Mouse (Mus musculus) embryonic facial prominence, embryonic 12.5 days (tissue): Measurements from ENCODE around the gene Slc35e2. TPM values are rescaled to one million over a fixed set of nuclear protein-coding genes. Genes with fewer than 3 reads are reported as not detected.

Source experiments
- ATAC-seq: fragments of 200-750 bp; cut with Nextera tagmentation; 2 replicates; pipeline ENCODE4 v1.8.0; 2017; ENCODE audit not compliant: insufficient number of reproducible peaks, insufficient read depth, low FRiP score, low TSS enrichment
- H3K27ac ChIP-seq: fragments of 300-500 bp; sonication (generic); 2 replicates; pipeline ENCODE4 v1.5.1; 2016; ENCODE audit warnings: mild to moderate bottlenecking
- H3K27me3 ChIP-seq: fragments of 300-500 bp; sonication (generic); 2 replicates; pipeline ENCODE4 v1.6.1; 2016; ENCODE audit warnings: mild to moderate bottlenecking, moderate library complexity
- H3K36me3 ChIP-seq: fragments of 300-500 bp; sonication (generic); 2 replicates; pipeline ENCODE4 v1.6.1; 2016; ENCODE audit warnings: mild to moderate bottlenecking
- H3K4me1 ChIP-seq: fragments of 300-500 bp; sonication (generic); 2 replicates; pipeline ENCODE4 v1.6.1; 2016
- H3K4me2 ChIP-seq: fragments of 300-500 bp; sonication (generic); replicated peaks from 2 replicates; pipeline ENCODE4 v1.6.1; 2016; ENCODE audit warnings: mild to moderate bottlenecking, moderate library complexity
- H3K4me3 ChIP-seq: fragments of 300-500 bp; sonication (generic); 2 replicates; pipeline ENCODE4 v1.5.1; 2016; ENCODE audit warnings: mild to moderate bottlenecking
- H3K9ac ChIP-seq: fragments of 300-500 bp; sonication (generic); 2 replicates; pipeline ENCODE4 v1.6.1; 2016; ENCODE audit warnings: mild to moderate bottlenecking, moderate library complexity
- H3K9me3 ChIP-seq: fragments of 300-500 bp; sonication (generic); 2 replicates; pipeline ENCODE4 v1.6.1; 2016; ENCODE audit warnings: mild to moderate bottlenecking, moderate library complexity
- WGBS: fragments of 180-500 bp; shearing (Covaris S2); methylation state at CpG from one replicate; pipeline ENCODE4 v1.1.7; 2016; 5-methylcytosine and 5-hydroxymethylcytosine counted together
- polyA plus RNA-seq: library from polyadenylated mRNA; unstranded; fragments of >200 nt; fragmentation: Nextera tagmentation; extraction: Ambion mirVana; gene quantifications from 2 replicates; pipeline ENCODE4 v1.2.1, GENCODE M21; 2016

Slc35e2 gene
- polyA plus RNA-seq = 11.4 and 12.5 TPM in 2 replicates

DNA sequence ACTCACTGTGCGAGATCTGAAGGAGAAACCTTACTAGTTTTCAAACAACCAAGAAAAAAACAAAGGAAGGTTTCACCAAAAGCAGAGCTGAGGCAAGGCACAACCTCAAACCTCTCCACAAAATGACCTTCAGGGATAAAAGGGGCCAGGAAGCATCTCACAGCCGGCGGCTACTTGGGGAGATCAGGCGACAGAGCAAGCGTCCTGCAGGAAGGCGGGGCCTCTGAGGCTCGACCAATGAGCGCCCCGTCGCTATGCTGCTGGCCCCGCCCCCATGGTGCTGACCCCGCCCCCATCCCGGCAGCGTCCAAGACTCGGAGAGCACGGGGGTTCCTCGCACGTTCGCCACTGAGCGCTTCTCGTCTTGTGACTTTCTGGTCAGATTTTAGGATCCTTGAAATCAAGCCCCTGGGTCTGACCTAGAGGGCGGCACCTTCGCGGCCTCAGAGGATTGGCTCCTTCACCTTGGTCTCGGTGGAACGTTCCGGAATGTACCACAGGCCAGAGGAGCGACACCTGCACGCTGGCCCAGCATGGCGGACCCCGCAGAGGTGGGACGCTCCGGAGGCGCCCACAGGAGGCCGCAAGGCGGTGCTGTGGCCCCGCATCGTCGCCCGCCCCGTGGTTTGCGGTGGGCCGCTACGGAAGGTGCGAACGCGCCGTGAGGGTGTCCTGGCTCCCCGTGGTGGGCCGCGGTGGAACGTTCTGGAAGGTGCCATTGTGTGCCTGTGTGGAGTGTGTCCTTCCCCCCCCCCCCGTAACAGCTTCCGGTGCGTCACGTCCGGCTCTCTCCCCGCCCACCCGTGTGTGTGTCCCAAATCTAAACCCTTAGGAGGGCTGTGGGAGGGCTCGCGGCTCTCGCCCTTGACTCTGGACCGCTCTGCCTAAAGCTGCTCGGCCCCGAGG is at the start of gene Slc35e2:
Gene Slc35e2 (plus strand): TSS at position 326 of the 906 bp plus-strand sequence.
- Histone ChIP-seq H3K4me1 (peaks cover 9% of the 10 kb centered on the region), H3K9ac (peak within 1 kb of the TSS; percentile 91), H3K4me3 (peak within 1 kb of the TSS; percentile 98), H3K9me3 (no peaks in the 10 kb centered on the region), H3K27ac (peak within 1 kb of the TSS; percentile 98), H3K27me3 (no peaks in the 10 kb centered on the region), H3K36me3 (0 out of 2 replicates have a peak, but pooled peaks cover 13% of the 10 kb centered on the region), H3K4me2 (peak within 1 kb of the TSS; percentile 86)
- 1% methylated on average over 64 of the region's 65 CpGs for WGBS
- ATAC-seq = peak; percentile 95

DNA sequence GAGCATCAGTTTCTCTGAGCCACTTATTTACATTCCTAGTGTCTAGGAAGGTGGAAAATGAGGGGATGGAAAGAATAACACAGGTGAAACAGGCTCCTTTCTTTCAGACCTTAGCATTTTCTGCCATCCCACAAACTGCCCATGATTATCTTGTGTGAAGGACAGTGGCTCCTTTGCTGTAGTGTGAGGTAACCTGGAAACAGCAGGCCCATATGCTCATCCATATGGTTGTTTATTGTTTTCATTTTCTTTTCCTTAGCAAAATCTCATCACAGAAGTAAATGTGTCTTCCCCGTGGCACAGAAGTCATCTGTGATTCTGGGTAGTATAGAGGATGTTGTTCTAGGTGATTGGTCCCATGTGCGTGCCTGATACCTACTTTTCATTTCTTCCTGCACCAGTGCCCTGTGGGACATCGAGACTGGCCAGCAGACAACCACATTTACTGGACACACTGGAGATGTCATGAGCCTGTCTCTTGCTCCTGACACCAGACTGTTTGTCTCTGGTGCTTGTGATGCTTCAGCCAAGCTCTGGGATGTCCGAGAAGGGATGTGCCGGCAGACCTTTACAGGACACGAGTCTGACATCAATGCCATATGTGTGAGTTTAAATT is 48.2 kb upstream of the Slc35e2 start:
- 86% methylated on average over 6 of the region's 6 CpGs for WGBS
- H3K4me2 ChIP-seq = no peak overlapping the region
- no peak overlapping the region for H3K4me3 ChIP-seq
- ATAC-seq = no peak
- H3K9me3 ChIP-seq = no peaks in the 10 kb centered on the region
- no peak overlapping the region for H3K9ac ChIP-seq
- no peaks in the 10 kb centered on the region for H3K4me1 ChIP-seq
- no peaks in the 10 kb centered on the region for H3K27me3 ChIP-seq
- H3K27ac ChIP-seq = no peak overlapping the region
- H3K36me3 ChIP-seq = peaks cover 86% of the 10 kb centered on the region

DNA sequence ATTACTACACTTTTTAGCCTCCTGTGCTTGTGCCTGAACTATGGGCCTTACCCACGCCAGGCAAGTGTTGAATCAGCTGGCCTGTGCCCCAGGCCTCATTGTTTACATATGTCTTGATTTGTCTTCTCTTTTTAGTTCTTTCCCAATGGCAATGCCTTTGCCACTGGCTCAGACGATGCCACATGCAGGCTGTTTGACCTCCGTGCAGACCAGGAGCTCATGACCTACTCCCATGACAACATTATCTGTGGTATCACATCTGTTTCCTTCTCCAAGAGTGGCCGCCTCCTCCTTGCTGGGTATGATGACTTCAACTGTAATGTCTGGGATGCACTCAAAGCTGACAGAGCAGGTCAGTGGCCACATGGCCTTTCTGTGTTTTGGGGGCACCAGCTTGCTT is 46.3 kb upstream of the Slc35e2 start:
- Histone ChIP-seq H3K27ac (no peak overlapping the region), H3K36me3 (peaks cover 92% of the 10 kb centered on the region), H3K27me3 (no peaks in the 10 kb centered on the region), H3K4me1 (no peaks in the 10 kb centered on the region), H3K9me3 (no peaks in the 10 kb centered on the region), H3K4me2 (no peak overlapping the region), H3K4me3 (no peak overlapping the region), H3K9ac (no peak overlapping the region)
- WGBS = 71% methylated on average over 4 of the region's 4 CpGs
- no peak for ATAC-seq

DNA sequence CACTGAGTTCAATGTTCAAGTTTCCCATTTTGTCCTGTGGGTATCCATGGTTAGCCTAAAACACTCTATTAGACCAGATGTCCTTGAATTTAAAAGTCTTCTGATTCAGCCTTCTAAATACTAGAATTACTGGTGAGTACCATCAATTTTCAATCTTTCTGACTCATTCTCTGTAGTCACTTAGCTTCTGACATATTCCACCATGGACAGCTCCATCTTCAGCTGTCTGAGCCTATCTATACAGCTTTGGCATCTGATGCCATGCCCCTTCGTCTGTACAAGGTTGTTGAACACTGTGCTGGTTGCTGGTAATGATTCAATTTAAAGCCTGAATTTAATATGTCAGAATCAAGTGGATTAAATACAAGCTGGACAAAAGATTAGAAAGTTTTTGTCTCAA is 45.8 kb upstream of the Slc35e2 start:
- no peaks in the 10 kb centered on the region for H3K9me3 ChIP-seq
- no peaks in the 10 kb centered on the region for H3K4me1 ChIP-seq
- H3K9ac ChIP-seq = no peak overlapping the region
- ATAC-seq = no peak
- H3K27ac ChIP-seq = no peak overlapping the region
- no peak overlapping the region for H3K4me3 ChIP-seq
- no peaks in the 10 kb centered on the region for H3K27me3 ChIP-seq
- H3K36me3 ChIP-seq = peaks cover 94% of the 10 kb centered on the region
- WGBS = 70% methylated on average over 1 of the region's 1 CpGs
- H3K4me2 ChIP-seq = no peak overlapping the region

DNA sequence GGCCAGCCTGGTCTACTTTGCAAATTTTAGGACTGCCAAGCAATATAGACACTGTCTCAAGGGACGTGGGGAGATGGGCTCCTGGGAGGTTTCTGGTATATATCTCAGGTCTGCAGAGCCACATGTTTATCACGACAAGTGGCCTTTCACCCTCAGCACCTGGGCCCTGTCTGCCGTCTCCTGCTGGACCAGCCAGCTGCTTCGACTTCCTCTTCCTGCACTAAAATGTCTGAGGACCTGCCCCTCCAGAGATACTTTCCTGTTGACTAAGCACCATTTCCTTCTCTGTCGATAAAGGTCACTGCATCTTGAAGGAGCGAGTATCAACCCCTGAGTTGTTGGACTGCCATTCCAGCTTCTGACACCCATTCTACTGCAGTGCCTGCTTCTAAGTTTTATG is 41.8 kb upstream of the Slc35e2 start:
- Histone ChIP-seq H3K36me3 (peaks cover 63% of the 10 kb centered on the region), H3K4me3 (no peak overlapping the region), H3K9me3 (no peaks in the 10 kb centered on the region), H3K27me3 (no peaks in the 10 kb centered on the region), H3K27ac (no peak overlapping the region), H3K4me2 (no peak overlapping the region), H3K9ac (no peak overlapping the region), H3K4me1 (peaks cover 20% of the 10 kb centered on the region)
- ATAC-seq = no peak
- 77% methylated on average over 6 of the region's 6 CpGs for WGBS

DNA sequence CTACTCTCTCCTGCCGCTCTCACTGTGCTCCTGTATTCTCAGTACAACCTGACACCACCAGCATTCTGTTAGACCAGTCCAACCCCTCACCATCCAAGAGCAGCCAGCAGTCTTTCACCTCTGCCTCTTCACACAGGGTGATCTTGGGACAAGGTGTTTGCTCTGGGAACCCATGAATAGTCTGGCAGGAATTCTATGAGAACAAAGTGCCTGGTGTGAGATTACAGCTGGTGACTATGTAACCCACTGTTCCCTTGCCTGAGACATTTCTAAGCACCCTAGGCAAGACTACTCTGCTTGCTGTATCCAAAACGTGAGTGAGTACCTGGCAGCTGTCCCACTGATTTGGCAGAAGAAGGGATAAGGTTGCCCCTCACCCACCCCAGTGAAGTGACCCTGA is 40.3 kb upstream of the Slc35e2 start:
- H3K36me3 ChIP-seq = peaks cover 48% of the 10 kb centered on the region
- H3K9ac ChIP-seq = no peak overlapping the region
- H3K4me2 ChIP-seq = no peak overlapping the region
- no peaks in the 10 kb centered on the region for H3K27me3 ChIP-seq
- 62% methylated on average over 2 of the region's 2 CpGs for WGBS
- no peak for ATAC-seq
- H3K27ac ChIP-seq = no peak overlapping the region
- H3K4me1 ChIP-seq = peaks cover 31% of the 10 kb centered on the region
- H3K4me3 ChIP-seq = no peak overlapping the region
- H3K9me3 ChIP-seq = no peaks in the 10 kb centered on the region

DNA sequence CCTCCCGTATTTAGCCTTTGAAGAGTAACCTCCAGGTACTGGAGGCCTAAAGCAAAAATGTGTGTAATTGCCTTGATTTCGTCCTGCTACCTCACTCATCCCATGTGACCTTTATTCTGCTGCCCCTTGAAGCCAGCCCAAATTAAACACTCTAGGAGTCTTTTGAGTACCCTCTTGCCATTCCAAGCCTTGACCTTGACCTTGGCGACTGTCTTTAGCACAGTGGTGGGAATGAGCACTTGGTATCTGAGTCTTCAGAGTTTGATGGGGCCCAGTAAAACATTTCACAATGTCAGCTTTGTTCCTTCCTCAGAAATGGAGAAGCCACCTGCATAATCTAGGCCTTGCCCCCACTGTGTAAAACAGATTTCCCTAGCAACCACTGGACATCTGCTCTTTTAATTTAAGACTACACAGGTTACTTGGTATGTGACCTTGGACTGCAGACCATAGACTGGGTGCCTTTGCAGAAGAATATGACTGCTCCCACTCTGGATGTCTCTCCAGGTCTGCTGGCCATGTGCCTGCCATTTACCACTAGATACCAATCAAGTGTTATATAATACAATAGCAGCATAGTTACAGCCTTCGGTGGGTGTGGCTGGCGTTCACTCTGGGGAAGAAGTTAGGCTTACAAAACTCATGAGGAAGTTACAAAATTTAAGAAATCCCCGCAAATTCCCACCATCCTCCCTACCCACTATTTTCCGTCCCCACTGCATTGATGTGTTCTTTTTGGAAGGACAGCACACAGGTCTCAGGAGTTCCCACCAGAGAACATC is 39.4 kb upstream of the Slc35e2 start, which contains the start of gene Nadk:
Gene Nadk (plus strand): TSS at position 718 of the 782 bp plus-strand sequence.
- no peak for ATAC-seq
- peak within 1 kb of the TSS; percentile 52 for H3K9ac ChIP-seq
- H3K4me1 ChIP-seq = peaks cover 35% of the 10 kb centered on the region
- H3K27me3 ChIP-seq = no peaks in the 10 kb centered on the region
- peak within 1 kb of the TSS; percentile 81 for H3K4me2 ChIP-seq
- peaks cover 39% of the 10 kb centered on the region for H3K36me3 ChIP-seq
- peak within 1 kb of the TSS; percentile 90 for H3K27ac ChIP-seq
- no peaks in the 10 kb centered on the region for H3K9me3 ChIP-seq
- peak within 1 kb of the TSS; percentile 89 for H3K4me3 ChIP-seq
- 67% methylated on average over 7 of the region's 7 CpGs for WGBS

DNA sequence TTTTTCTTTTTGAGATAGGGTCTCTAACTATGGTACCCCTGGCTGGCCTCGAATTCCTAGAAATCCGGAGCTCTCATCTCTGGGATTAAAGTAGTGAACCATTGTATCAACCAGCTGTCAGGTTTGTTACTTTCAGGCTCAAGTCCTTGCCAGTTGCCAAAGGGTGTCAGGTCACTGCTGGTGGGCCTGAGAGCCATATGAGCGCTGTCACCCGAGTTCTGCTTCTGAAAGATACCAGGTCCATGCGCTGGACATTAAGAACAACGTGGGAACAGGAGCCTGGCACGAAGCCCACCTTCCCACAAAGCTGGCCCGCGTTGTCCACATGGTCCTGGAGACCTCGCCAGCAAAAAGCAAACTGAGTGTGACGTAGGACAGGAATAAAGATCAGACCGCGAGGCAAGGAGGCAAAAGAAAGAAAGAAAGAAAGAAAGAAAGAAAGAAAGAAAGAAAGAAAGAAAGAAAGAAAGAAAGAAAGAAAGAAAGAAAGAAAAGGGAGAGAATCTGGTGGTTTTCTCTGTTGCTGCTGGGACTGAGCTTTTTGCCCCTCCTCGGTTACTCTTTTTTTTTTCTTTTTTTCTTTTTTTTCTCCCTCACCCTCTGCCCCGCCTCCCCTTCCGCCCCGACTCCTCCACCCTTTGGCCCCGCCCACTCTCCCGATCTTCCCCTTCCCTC is 38.4 kb upstream of the Slc35e2 start:
- Histone ChIP-seq H3K36me3 (peaks cover 33% of the 10 kb centered on the region), H3K27ac (peak overlapping the region; percentile 90), H3K9me3 (no peaks in the 10 kb centered on the region), H3K4me1 (peaks cover 35% of the 10 kb centered on the region), H3K27me3 (no peaks in the 10 kb centered on the region), H3K4me3 (peak overlapping the region; percentile 89), H3K4me2 (peak overlapping the region; percentile 81), H3K9ac (peak overlapping the region; percentile 52)
- 0 out of 2 replicates have a peak, but pooled peaks have one; percentile 3 for ATAC-seq
- 5% methylated on average over 19 of the region's 19 CpGs for WGBS

DNA sequence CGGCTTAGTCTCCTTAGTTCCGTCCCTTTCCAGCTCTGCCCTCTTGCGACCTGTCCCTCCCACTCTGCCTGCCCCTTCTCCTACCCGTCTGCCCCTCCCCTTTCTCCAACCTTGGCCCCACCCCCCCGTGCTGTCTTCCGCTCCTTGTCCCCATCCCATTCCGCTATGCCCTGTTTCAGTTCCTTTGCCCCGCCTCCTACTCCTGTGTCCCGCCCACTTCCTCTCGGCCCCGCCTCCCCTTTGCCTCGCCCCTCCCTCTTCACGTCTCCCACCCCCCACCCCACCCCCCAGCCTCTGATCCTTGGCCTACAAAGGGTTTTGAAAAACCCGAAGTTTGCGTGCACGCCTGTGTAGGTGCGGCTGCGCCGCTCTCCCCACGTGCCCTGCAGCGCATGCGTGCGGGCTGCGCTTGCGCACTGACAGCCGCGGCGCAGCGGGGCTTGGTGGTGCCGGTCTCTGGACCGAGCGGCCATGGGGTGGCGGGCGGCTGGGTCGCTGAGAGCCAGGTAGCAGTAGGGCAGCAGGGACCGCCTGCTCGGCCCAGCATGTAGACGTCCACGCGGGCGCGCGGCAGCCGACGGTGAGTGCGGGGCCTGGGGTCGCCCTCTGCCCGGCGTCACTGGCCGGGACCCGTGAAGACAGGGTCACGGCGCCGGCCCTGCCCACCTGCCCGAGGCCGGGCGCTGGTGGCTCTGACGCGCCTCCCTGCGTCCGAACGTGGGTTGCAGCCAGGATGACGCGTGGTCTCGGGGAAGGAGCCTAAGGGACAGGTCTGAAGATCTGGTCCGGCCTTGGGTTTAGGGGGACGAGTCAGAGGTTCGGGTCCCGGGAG is 37.6 kb upstream of the Slc35e2 start:
- WGBS = under 1% methylated on average over 68 of the region's 69 CpGs
- peak overlapping the region; percentile 90 for H3K27ac ChIP-seq
- peak; percentile 95 for ATAC-seq
- H3K4me2 ChIP-seq = peak overlapping the region; percentile 81
- peak overlapping the region; percentile 79 for H3K9ac ChIP-seq
- peak overlapping the region; percentile 89 for H3K4me3 ChIP-seq
- H3K36me3 ChIP-seq = peaks cover 26% of the 10 kb centered on the region
- peaks cover 35% of the 10 kb centered on the region for H3K4me1 ChIP-seq
- H3K27me3 ChIP-seq = no peaks in the 10 kb centered on the region
- no peaks in the 10 kb centered on the region for H3K9me3 ChIP-seq

DNA sequence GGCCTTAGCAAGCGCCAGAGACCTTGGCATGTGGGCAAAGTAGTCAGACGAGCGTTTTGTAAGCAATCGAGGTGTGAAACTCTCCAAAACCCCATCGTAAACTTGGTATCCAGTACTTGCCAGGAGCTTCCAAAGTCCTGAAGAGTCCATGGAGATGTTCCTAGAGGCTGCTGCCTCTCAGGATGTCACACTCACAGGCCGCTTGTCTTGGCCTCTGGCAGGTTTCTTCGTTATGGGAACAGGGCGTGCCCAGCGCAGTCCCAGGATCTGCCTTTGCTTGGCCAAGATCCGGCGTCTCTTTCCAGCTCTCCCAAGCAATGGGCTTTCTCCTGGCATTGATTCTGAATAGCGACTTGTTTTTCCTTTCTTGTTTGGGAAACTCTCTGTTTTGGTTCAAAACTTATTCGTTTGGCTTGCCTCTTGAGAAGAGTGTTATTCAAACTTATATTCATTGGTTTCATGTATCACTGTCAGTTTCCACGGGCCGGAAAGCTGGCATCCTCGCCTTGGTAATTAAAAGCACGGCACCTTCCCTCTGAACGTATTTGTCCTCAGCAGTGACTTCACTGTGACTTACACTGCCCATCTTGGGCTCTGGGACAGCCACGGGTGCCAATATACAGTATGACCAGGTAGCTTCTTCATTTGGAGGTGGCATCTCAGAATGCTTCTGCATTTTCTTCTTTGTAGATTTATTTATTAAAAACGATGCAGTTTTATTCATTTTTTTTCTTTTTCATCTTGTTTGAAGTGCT is 36.7 kb upstream of the Slc35e2 start:
- Histone ChIP-seq H3K9ac (peak overlapping the region; percentile 79), H3K27ac (peak overlapping the region; percentile 85), H3K9me3 (no peaks in the 10 kb centered on the region), H3K36me3 (peaks cover 18% of the 10 kb centered on the region), H3K4me1 (peaks cover 35% of the 10 kb centered on the region), H3K4me2 (peak overlapping the region; percentile 81), H3K27me3 (no peaks in the 10 kb centered on the region), H3K4me3 (peak overlapping the region; percentile 89)
- WGBS = 13% methylated on average over 20 of the region's 20 CpGs
- ATAC-seq = no peak
